Mouse (Mus musculus): ENCODE measurements around the gene Ablim1. TPM values are rescaled to one million over a fixed set of nuclear protein-coding genes. Genes with fewer than 3 reads are reported as not detected.

Ablim1 gene
- polyA plus RNA-seq, 1 experiment from 2014 or later: 16.4 TPM

GRCm38 (mm10) chr19:57081536-57081935 lies 233.2 kb downstream of the Ablim1 start:
- no peak overlapping the region for H3K4me3 ChIP-seq
- no peak overlapping the region for H3K27ac ChIP-seq
- H3K4me1 ChIP-seq: peaks cover 26% of the 10 kb centered on the region
- no peaks in the 10 kb centered on the region for H3K9me3 ChIP-seq (replicated peaks)
- no peak for DNase-seq (ENCODE audit: low spot score)
- WGBS: 59% methylated on average over 4 of the region's 4 CpGs
- no peaks in the 10 kb centered on the region for H3K36me3 ChIP-seq
- peaks cover 65% of the 10 kb centered on the region for H3K27me3 ChIP-seq (ENCODE audit: low read depth, poor library complexity, severe bottlenecking)

GRCm38 (mm10) chr19:57079606-57079981 lies 235.1 kb downstream of the Ablim1 start:
- WGBS: 89% methylated on average over 3 of the region's 3 CpGs
- no peak overlapping the region for H3K27ac ChIP-seq

GRCm38 (mm10) chr19:57078867-57079605 lies 235.7 kb downstream of the Ablim1 start:
- peaks cover 43% of the 10 kb centered on the region for H3K4me1 ChIP-seq
- no peak for DNase-seq (ENCODE audit: low spot score)

More at GRCm38 (mm10) chr19:57079606-57079981, 235.1 kb downstream of the Ablim1 start:
- H3K36me3 ChIP-seq: no peaks in the 10 kb centered on the region
- H3K4me3 ChIP-seq: no peak overlapping the region
- no peaks in the 10 kb centered on the region for H3K9me3 ChIP-seq (replicated peaks)
- no peak for DNase-seq (ENCODE audit: low spot score)
- H3K27me3 ChIP-seq (ENCODE audit: low read depth, poor library complexity, severe bottlenecking): peaks cover 66% of the 10 kb centered on the region
- H3K4me1 ChIP-seq: peaks cover 43% of the 10 kb centered on the region

GRCm38 (mm10) chr19:57077826-57078699 lies 236.7 kb downstream of the Ablim1 start:
- Histone ChIP-seq H3K27ac (peak overlapping the region; percentile 23; the same call in 1 of the 2 replicates), H3K4me1 (peaks cover 43% of the 10 kb centered on the region), H3K27me3 (ENCODE audit: low read depth, poor library complexity, severe bottlenecking) (peaks cover 64% of the 10 kb centered on the region), H3K9me3 (replicated peaks) (no peaks in the 10 kb centered on the region), H3K4me3 (no peak overlapping the region), H3K36me3 (no peaks in the 10 kb centered on the region)
- DNase-seq (ENCODE audit: low spot score): no peak
- WGBS: 68% methylated on average over 13 of the region's 13 CpGs

More at GRCm38 (mm10) chr19:57078867-57079605, 235.7 kb downstream of the Ablim1 start:
- Histone ChIP-seq H3K9me3 (replicated peaks) (no peaks in the 10 kb centered on the region), H3K36me3 (no peaks in the 10 kb centered on the region), H3K4me3 (no peak overlapping the region), H3K27me3 (ENCODE audit: low read depth, poor library complexity, severe bottlenecking) (peaks cover 64% of the 10 kb centered on the region), H3K27ac (0 out of 2 replicates have a peak overlapping the region, but pooled peaks have one; percentile 23)
- 78% methylated on average over 10 of the region's 10 CpGs for WGBS

GRCm38 (mm10) chr19:57073450-57073849 lies 241.3 kb downstream of the Ablim1 start:
- H3K36me3 ChIP-seq: no peaks in the 10 kb centered on the region
- WGBS: 85% methylated on average over 4 of the region's 4 CpGs
- peaks cover 86% of the 10 kb centered on the region for H3K27me3 ChIP-seq (ENCODE audit: low read depth, poor library complexity, severe bottlenecking)

GRCm38 (mm10) chr19:57072756-57073155 lies 242.0 kb downstream of the Ablim1 start:
- H3K9me3 ChIP-seq (replicated peaks): no peaks in the 10 kb centered on the region
- DNase-seq (ENCODE audit: low spot score): no peak
- peaks cover 81% of the 10 kb centered on the region for H3K27me3 ChIP-seq (ENCODE audit: low read depth, poor library complexity, severe bottlenecking)
- no peak overlapping the region for H3K27ac ChIP-seq
- H3K36me3 ChIP-seq: no peaks in the 10 kb centered on the region
- 82% methylated on average over 3 of the region's 3 CpGs for WGBS
- no peak overlapping the region for H3K4me3 ChIP-seq
- H3K4me1 ChIP-seq: peaks cover 17% of the 10 kb centered on the region

More at GRCm38 (mm10) chr19:57073450-57073849, 241.3 kb downstream of the Ablim1 start:
- no peak for DNase-seq (ENCODE audit: low spot score)
- Histone ChIP-seq H3K9me3 (replicated peaks) (no peaks in the 10 kb centered on the region), H3K4me3 (no peak overlapping the region), H3K27ac (no peak overlapping the region), H3K4me1 (peaks cover 24% of the 10 kb centered on the region)

GRCm38 (mm10) chr19:57067108-57067613 lies 247.6 kb downstream of the Ablim1 start:
- no peak overlapping the region for H3K27ac ChIP-seq
- H3K4me1 ChIP-seq: no peaks in the 10 kb centered on the region
- H3K4me3 ChIP-seq: no peak overlapping the region

GRCm38 (mm10) chr19:57066313-57066712 lies 248.4 kb downstream of the Ablim1 start:
- H3K9me3 ChIP-seq (replicated peaks): no peaks in the 10 kb centered on the region
- no peaks in the 10 kb centered on the region for H3K36me3 ChIP-seq
- 34% methylated on average over 3 of the region's 3 CpGs for WGBS
- H3K27me3 ChIP-seq (ENCODE audit: low read depth, poor library complexity, severe bottlenecking): peaks cover 43% of the 10 kb centered on the region
- H3K4me1 ChIP-seq: no peaks in the 10 kb centered on the region
- H3K4me3 ChIP-seq: no peak overlapping the region
- no peak overlapping the region for H3K27ac ChIP-seq
- peak; percentile 64 for DNase-seq (ENCODE audit: low spot score)

More at GRCm38 (mm10) chr19:57067108-57067613, 247.6 kb downstream of the Ablim1 start:
- no peak for DNase-seq (ENCODE audit: low spot score)
- peaks cover 48% of the 10 kb centered on the region for H3K27me3 ChIP-seq (ENCODE audit: low read depth, poor library complexity, severe bottlenecking)
- no peaks in the 10 kb centered on the region for H3K9me3 ChIP-seq (replicated peaks)
- no peaks in the 10 kb centered on the region for H3K36me3 ChIP-seq
- 90% methylated on average over 9 of the region's 9 CpGs for WGBS

- H3K36me3 ChIP-seq: peaks cover 5% of the 10 kb centered on the region
- DNase-seq (ENCODE audit: low spot score): no peak
- WGBS: 69% methylated on average over 4 of the region's 4 CpGs
- no peak overlapping the region for H3K4me3 ChIP-seq
- H3K9me3 ChIP-seq (replicated peaks): no peaks in the 10 kb centered on the region
- H3K4me1 ChIP-seq: peaks cover 8% of the 10 kb centered on the region
- peaks cover 24% of the 10 kb centered on the region for H3K27me3 ChIP-seq (ENCODE audit: low read depth, poor library complexity, severe bottlenecking)
- no peak overlapping the region for H3K27ac ChIP-seq
These were observed 252.0 kb downstream of the Ablim1 start for GRCm38 (mm10) chr19:57062746-57063145.

- Histone ChIP-seq H3K27ac (no peak overlapping the region), H3K4me3 (peak overlapping the region; percentile 21; the same call in 1 of the 2 replicates), H3K36me3 (peaks cover 7% of the 10 kb centered on the region), H3K27me3 (ENCODE audit: low read depth, poor library complexity, severe bottlenecking) (peaks cover 16% of the 10 kb centered on the region; the same call in 1 of the 2 replicates), H3K9me3 (replicated peaks) (no peaks in the 10 kb centered on the region), H3K4me1 (peaks cover 8% of the 10 kb centered on the region)
- 28% methylated on average over 19 of the region's 19 CpGs for WGBS
- DNase-seq (ENCODE audit: low spot score): no peak
These were observed 255.6 kb downstream of the Ablim1 start for GRCm38 (mm10) chr19:57059018-57059580.

GRCm38 (mm10) chr19:57057568-57057967 lies 257.2 kb downstream of the Ablim1 start:
- DNase-seq (ENCODE audit: low spot score): no peak
- no peak overlapping the region for H3K4me3 ChIP-seq
- 90% methylated on average over 2 of the region's 2 CpGs for WGBS
- H3K9me3 ChIP-seq (replicated peaks): no peaks in the 10 kb centered on the region
- peaks cover 7% of the 10 kb centered on the region for H3K36me3 ChIP-seq
- peaks cover 16% of the 10 kb centered on the region; the same call in 1 of the 2 replicates for H3K27me3 ChIP-seq (ENCODE audit: low read depth, poor library complexity, severe bottlenecking)
- no peak overlapping the region for H3K27ac ChIP-seq
- peaks cover 8% of the 10 kb centered on the region for H3K4me1 ChIP-seq

Measured in limb, embryonic 10.5 days (tissue).